Mouse (Mus musculus) spleen, adult 2 months (tissue): ENCODE measurements at regions not wholly inside any gene's neighbourhood (a gene's known extent, or its start where the extent isn't known, plus 50 kb on each side); places are given as distances from the start of the nearest gene placed in this dataset.

Experiments used
- DNase-seq, 2 experiments: peaks; one replicate each; pipeline versions ENCODE4 v3.0.0 to v3.0.0-alpha.2; 2012 to 2021; ENCODE audit warnings: low spot score in 2 of 2, low read depth in 1 of 2
- H3K27ac ChIP-seq: fragments of 200-500 bp; 2 replicates; pipeline ENCODE4 v1.5.1; 2012; ENCODE audit warnings: low read length, inconsistent platforms; ENCODE audit not compliant: insufficient read depth
- H3K27me3 ChIP-seq: fragments of 200-500 bp; 2 replicates; pipeline ENCODE4 v1.6.1; 2012; ENCODE audit warnings: mild to moderate bottlenecking, moderate library complexity, low read length, inconsistent platforms; ENCODE audit not compliant: control insufficient read depth, insufficient read depth
- H3K36me3 ChIP-seq: fragments of 200-500 bp; 2 replicates; pipeline ENCODE4 v1.6.1; 2012; ENCODE audit warnings: mild to moderate bottlenecking, low read length, inconsistent platforms; ENCODE audit not compliant: control insufficient read depth, insufficient read depth
- H3K4me1 ChIP-seq: fragments of 200-500 bp; 2 replicates; pipeline ENCODE4 v1.6.1; 2011; ENCODE audit warnings: inconsistent platforms; ENCODE audit not compliant: control insufficient read depth, insufficient read depth, insufficient read length
- H3K4me3 ChIP-seq: fragments of 200-500 bp; 2 replicates; pipeline ENCODE4 v1.5.1; 2011; ENCODE audit warnings: mild to moderate bottlenecking, inconsistent platforms; ENCODE audit not compliant: insufficient read depth, insufficient read length; ENCODE audit errors: extremely low read depth
- CTCF ChIP-seq: fragments of 200-500 bp; IDR thresholded peaks from 2 replicates; pipeline ENCODE4 v1.5.1; 2011; ENCODE audit warnings: mild to moderate bottlenecking, inconsistent platforms; ENCODE audit not compliant: insufficient read depth, insufficient read length, insufficient replicate concordance; ENCODE audit errors: extremely low read depth
- POLR2A ChIP-seq: fragments of 200-500 bp; IDR thresholded peaks from 2 replicates; pipeline ENCODE4 v1.6.1; 2011; ENCODE audit warnings: low read depth, low read length, inconsistent platforms
- whole genome bisulfite sequencing: fragments of 180-500 bp; shearing (Covaris S2); methylation state at CpG from one replicate; pipeline ENCODE4 v1.1.7; 2018; 5-methylcytosine and 5-hydroxymethylcytosine counted together

DNA sequence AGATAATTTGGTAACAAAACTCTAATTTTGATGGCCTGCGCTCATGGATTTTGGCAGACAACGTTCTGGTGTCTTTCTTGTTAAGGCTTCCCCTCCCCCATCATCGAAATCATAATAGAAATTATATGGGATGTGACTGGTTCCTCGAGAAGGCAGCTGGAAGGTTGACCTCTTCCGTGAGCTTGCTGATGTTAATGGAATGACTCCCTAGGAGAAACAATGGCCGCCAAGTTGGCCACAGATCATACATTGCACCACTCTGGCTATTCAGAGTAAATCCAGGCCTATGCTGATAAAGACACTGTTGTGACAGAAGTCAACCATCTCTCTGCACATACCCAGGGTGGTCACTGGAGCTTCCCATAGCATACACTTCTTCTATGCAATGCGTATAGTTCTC, 89.7 kb upstream of the Mast4 start:
- Histone ChIP-seq H3K4me1 (no peaks in the 10 kb centered on the region), H3K27ac (no peak overlapping the region), H3K27me3 (no peaks in the 10 kb centered on the region), H3K4me3 (no peak overlapping the region), H3K36me3 (no peaks in the 10 kb centered on the region)
- no peak for TF ChIP-seq CTCF
- TF ChIP-seq POLR2A: no peak
- no peak for DNase-seq
- WGBS: 82% methylated on average over 7 of the region's 7 CpGs

DNA sequence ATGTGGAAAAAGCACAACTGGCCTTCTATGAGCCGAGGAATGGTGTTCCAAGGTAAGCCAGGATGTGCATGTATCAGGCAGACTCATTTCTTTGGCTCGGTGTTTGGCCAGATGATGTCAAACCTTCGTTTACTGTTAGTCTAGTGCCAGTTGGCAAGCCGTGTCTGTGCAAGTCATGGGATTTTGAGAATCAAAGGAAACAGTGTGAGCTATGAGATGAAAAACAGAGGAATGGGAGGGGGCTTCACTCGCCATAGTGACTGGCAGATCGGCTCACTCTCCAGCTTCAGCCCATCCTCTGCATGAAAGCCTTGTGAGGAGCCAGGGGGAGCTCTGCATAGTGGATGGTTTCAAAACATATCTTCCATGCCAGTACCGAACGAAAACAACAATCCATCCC, 89.1 kb upstream of the Mast4 start:
- Histone ChIP-seq H3K4me1 (no peaks in the 10 kb centered on the region), H3K27me3 (no peaks in the 10 kb centered on the region), H3K27ac (no peak overlapping the region), H3K4me3 (no peak overlapping the region), H3K36me3 (no peaks in the 10 kb centered on the region)
- no peak for TF ChIP-seq CTCF
- TF ChIP-seq POLR2A: no peak
- no peak for DNase-seq
- 94% methylated on average over 8 of the region's 8 CpGs for WGBS

DNA sequence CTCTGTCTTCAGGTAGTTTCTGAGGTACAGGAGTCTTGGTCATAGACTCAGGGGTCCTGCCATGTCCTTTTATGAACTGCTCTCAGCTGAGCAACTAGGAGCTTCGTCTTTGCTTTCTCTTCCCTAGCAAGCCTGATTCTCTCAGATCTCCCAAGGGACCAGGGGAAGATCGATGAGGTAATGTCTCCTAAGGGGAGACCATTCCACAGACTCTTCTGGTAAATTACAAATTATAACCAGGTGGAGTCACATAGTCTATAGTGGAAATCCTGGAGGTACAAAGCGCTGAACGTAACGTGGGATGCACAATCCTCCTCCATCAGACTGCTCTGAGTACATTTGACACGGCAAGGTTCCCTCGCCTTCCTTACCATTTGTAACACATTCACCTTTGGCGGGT, 88.7 kb upstream of the Mast4 start:
- Histone ChIP-seq H3K27ac (no peak overlapping the region), H3K4me3 (no peak overlapping the region), H3K27me3 (no peaks in the 10 kb centered on the region), H3K4me1 (no peaks in the 10 kb centered on the region), H3K36me3 (no peaks in the 10 kb centered on the region)
- DNase-seq: no peak
- WGBS: 94% methylated on average over 8 of the region's 8 CpGs
- no peak for TF ChIP-seq CTCF
- TF ChIP-seq POLR2A: no peak

DNA sequence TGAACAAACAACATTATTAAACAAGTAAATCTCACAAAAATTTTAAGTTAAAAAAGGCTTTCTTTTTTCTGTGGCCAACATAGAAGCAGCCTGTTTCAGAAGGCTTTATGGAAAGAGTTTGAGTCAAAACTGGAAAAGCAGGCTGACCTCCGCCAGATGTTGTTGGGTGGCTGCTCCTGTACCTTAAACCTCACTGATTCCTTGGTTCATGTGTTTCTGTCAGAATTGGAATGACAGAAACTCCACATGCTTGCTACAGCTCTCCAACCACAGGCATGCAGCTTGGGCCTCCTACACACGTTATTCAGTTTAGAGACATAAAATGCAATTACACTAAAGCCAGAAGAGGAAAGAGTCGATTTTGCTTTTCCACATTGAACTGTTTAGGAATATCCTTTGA, 84.8 kb upstream of the Mast4 start:
- Histone ChIP-seq H3K4me3 (no peak overlapping the region), H3K27ac (no peak overlapping the region), H3K27me3 (no peaks in the 10 kb centered on the region), H3K4me1 (no peaks in the 10 kb centered on the region), H3K36me3 (no peaks in the 10 kb centered on the region)
- no peak for TF ChIP-seq POLR2A
- TF ChIP-seq CTCF: no peak
- no peak for DNase-seq
- 90% methylated on average over 3 of the region's 3 CpGs for WGBS

DNA sequence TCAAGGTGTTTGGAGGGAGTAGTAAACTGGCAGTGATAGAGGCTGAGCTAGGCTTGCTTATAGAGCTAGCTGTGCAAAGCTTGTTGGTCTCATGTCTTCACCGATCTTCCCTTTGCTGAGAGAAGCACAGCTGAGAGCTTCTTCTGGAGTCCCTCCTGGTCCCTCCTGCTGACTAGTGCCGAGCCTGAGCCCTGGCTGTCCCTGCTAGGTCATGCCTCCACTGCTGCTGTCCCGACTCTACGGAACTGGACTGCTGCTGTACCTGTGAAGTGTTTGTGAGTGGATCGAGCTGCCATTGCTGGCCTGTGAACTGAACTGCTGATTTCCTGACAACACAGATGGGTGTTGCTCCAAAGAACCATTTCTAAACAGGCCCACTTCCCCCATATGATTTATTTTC, 83.0 kb upstream of the Mast4 start:
- 66% methylated on average over 5 of the region's 5 CpGs for WGBS
- Histone ChIP-seq H3K27ac (no peak overlapping the region), H3K36me3 (no peaks in the 10 kb centered on the region), H3K4me1 (no peaks in the 10 kb centered on the region), H3K4me3 (no peak overlapping the region), H3K27me3 (no peaks in the 10 kb centered on the region)
- TF ChIP-seq CTCF: no peak
- no peak for TF ChIP-seq POLR2A
- no peak for DNase-seq

DNA sequence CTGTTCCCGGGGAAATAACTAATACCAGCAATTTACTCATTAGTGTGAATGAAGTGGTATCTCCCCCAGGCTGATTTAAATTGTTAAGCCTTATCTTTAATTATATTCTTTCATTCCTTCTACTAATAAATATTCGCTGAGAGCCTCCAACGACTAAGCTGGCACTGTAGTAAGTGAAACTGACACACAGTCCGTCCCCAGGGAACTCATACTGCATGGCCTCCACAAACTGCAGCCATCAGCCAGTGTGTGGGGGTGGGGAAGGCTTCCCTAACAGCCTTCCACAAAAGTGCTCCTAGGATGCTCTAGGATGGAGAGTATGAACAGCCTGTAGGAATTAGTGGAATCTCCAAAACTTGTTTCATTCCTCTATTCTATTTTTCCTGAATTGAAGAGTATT, 81.0 kb upstream of the Mast4 start:
- 83% methylated on average over 4 of the region's 4 CpGs for WGBS

DNA sequence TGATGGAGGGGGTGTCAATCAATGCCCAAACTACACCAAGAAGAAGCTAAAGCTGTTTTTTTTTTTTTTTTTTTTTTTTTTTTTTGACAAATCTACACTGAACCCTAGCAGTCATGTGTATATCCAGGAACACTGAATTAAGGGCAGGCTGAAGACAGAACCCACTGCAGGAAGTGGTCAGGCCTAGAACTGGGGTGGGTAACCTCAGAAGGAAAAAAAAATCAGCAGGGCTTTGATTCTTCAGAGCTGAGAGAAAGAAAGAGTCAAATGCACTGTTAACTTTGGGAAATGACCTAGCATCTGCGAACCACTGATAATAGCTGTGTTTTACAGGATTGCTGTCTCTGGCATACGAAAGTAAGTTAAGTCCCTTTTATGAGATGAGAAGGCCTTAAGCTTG, 78.3 kb upstream of the Mast4 start:
- no peak overlapping the region for H3K4me3 ChIP-seq
- H3K27ac ChIP-seq: no peak overlapping the region
- WGBS: 12% methylated on average over 2 of the region's 2 CpGs
- no peak for DNase-seq
- H3K36me3 ChIP-seq: no peaks in the 10 kb centered on the region
- no peaks in the 10 kb centered on the region for H3K27me3 ChIP-seq
- TF ChIP-seq CTCF (no peak), POLR2A (no peak)
- no peaks in the 10 kb centered on the region for H3K4me1 ChIP-seq

More for the DNA sequence above, 81.0 kb upstream of the Mast4 start:
- Histone ChIP-seq H3K27me3 (no peaks in the 10 kb centered on the region), H3K27ac (no peak overlapping the region), H3K4me3 (no peak overlapping the region), H3K4me1 (no peaks in the 10 kb centered on the region), H3K36me3 (no peaks in the 10 kb centered on the region)
- no peak for DNase-seq
- TF ChIP-seq CTCF: no peak
- no peak for TF ChIP-seq POLR2A
